Mouse (Mus musculus): Measurements from ENCODE around the gene Gm20388. TPM values are rescaled to one million over a fixed set of nuclear protein-coding genes. Genes with fewer than 3 reads are reported as not detected.
"Not testable (repeated sequence)": the region's sequence is repeated elsewhere in the genome, so short reads cannot be mapped to it uniquely, and the experiment has no call there.

The Gm20388 gene
- polyA plus RNA-seq, 1 experiment from 2014 or later = not detected

DNA sequence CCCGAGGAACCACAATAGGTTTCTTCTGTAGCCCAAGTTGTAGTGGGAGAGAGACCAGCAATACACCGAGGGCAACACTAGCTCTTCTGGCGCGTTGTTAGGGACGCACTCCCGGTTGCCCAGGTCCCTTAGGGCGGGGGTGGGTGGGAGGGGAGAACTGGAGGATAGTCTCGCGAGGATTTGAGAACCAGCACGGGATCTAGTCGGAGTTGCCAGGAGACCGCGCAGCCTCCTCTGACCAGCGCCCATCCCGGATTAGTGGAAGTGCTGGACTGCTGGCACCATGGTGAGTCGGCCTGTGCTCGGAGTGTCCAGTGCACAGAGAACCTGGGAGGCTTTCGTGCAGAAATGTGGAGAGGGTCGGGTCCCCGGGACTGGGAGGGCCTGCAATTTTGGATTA lies 3608.0 kb downstream of the Gm20388 start, which contains the start of gene Gas8:
Gene Gas8, plus strand, starts transcription at position 168 of the 400 bp plus-strand sequence.
- Histone ChIP-seq H3K36me3 (peaks cover 28% of the 10 kb centered on the region), H3K4me2 (peak within 1 kb of the TSS; percentile 95), H3K4me3 (peak within 1 kb of the TSS; percentile 82), H3K4me1 (peaks cover 26% of the 10 kb centered on the region), H3K27me3 (peaks cover 36% of the 10 kb centered on the region), H3K27ac (no peak within 1 kb of the TSS; the same call in 1 of the 2 replicates), H3K9me3 (no peaks in the 10 kb centered on the region), H3K9ac (peak within 1 kb of the TSS; percentile 91)
- 0% methylated on average over 20 of the region's 20 CpGs for WGBS
- ATAC-seq (ENCODE audit: insufficient number of reproducible peaks, insufficient read depth, low FRiP score, low TSS enrichment, low read depth) = peak; percentile 85

DNA sequence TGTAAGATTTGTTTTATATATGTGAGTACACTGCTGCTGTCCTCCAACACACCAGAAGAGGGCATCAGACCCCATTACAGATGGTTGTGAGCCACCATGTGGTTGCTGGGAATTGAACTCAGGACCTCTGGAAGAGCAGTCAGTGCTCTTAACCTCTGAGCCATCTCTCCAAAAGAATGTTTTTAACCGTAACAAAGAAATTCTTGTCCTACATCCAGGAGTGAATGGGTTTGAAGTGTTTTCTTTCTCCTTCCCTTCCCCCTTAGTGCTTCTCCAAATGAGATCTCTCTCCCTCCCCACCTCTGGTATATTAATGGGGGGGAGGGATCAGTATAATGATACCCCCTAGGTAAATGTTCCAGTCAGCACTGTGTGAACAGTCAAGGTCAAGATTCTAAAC lies 3609.4 kb downstream of the Gm20388 start:
- H3K4me1 ChIP-seq = peaks cover 15% of the 10 kb centered on the region
- not testable (repeated sequence) for H3K4me2 ChIP-seq; H3K4me3 ChIP-seq; H3K27ac ChIP-seq; ATAC-seq (ENCODE audit: insufficient number of reproducible peaks, insufficient read depth, low FRiP score, low TSS enrichment, low read depth); H3K9ac ChIP-seq; H3K9me3 ChIP-seq
- H3K27me3 ChIP-seq = peaks cover 22% of the 10 kb centered on the region
- peaks cover 42% of the 10 kb centered on the region for H3K36me3 ChIP-seq
- WGBS = 91% methylated on average over 1 of the region's 1 CpGs

DNA sequence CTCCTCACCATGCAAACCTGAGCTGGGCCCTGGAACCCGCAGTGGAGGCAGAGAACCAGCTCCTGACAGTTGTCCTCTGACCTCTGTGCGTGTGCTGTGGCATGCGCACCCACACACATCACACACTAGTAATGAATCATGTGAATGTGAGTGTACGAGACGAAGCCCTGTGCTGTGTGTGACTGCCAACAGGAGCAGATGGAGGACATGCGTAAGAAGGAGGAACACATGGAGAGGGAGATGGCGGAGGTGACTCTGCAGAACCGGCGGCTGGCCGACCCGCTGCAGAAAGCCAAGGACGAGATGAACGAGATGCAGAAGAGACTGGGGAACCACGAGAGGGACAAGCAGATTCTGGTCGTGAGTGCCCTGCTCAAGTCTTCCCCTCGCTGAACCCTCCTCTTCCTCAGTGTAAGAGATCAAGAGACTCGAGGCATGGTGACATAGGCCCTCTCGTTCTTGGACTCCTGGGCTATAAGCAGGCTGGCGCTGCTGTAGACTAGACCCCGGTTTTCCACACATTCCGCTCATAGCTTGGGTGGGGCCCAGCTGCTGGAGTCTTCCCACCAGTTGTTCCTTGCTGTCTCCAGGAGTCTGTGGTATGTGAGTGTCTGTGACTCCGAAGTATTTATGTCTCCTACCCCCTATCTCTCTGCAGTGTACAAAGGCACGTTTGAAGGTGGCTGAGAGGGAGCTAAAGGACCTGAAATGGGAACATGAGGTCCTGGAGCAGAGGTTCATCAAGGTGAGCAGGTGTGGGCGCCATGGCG lies 3617.3 kb downstream of the Gm20388 start:
- Histone ChIP-seq H3K4me1 (no peaks in the 10 kb centered on the region), H3K36me3 (peaks cover 99% of the 10 kb centered on the region), H3K4me2 (no peak overlapping the region), H3K9ac (no peak overlapping the region), H3K9me3 (no peaks in the 10 kb centered on the region), H3K4me3 (no peak overlapping the region), H3K27ac (no peak overlapping the region), H3K27me3 (no peaks in the 10 kb centered on the region)
- no peak for ATAC-seq (ENCODE audit: insufficient number of reproducible peaks, insufficient read depth, low FRiP score, low TSS enrichment, low read depth)
- 91% methylated on average over 25 of the region's 25 CpGs for WGBS

DNA sequence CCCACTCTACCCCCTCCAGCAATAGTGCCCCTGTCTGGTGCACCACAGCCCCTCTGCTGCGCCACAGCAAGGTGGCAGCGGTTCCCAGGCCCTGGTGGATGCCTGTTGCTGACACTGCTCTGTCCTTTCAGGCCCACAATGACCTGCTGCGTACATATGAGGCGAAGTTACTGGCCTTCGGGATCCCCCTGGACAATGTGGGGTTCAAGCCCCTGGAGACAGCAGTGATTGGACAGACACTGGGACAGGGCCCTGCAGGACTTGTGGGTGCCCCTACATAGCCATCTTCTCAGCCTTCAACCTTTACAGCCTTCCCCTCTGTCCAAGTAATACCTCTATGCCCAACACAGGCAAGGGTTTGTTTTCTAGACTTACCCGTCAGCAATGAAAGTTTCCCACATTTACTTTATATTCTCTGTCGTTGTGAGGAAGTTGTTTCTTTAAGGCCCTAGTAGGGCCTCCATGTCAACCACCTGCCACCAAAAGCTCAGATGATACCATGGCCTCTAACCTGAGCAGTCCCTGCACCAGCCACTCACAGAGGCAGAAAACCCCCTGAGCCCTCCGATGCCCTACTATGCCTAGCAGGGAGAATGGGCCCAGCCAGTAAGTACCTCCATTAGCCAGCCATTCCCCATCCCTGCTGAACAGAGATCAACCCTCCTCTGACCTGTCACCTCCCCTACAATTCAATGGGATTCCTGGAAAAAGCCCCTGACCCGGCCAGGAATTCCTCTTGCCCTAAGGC lies 3625.8 kb downstream of the Gm20388 start:
- Histone ChIP-seq H3K27me3 (peaks cover 5% of the 10 kb centered on the region), H3K9me3 (no peaks in the 10 kb centered on the region), H3K4me1 (no peaks in the 10 kb centered on the region), H3K36me3 (peaks cover 56% of the 10 kb centered on the region), H3K9ac (no peak overlapping the region), H3K4me2 (no peak overlapping the region), H3K4me3 (no peak overlapping the region), H3K27ac (no peak overlapping the region)
- 86% methylated on average over 9 of the region's 9 CpGs for WGBS
- ATAC-seq (ENCODE audit: insufficient number of reproducible peaks, insufficient read depth, low FRiP score, low TSS enrichment, low read depth) = no peak

DNA sequence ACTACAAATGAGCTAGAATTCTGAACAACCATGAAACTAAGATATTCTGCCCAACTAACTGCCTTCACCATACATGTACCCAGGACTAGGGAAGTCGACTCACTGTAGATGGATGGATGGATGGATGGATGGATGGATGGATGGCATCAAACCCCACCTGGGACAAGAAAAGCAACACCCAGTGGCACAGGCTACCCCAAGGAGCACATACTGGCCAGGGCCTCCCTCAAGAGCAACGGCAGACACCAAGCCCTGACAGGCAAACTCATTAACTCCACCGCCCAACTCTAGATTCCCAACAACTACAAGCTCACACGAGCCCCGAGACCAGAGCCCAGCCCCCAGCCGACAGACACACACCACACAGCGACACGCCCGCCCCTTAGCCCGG lies 3626.3 kb downstream of the Gm20388 start:
- H3K4me3 ChIP-seq = no peak overlapping the region
- no peaks in the 10 kb centered on the region for H3K4me1 ChIP-seq
- WGBS = 34% methylated on average over 10 of the region's 10 CpGs
- H3K27me3 ChIP-seq = peaks cover 5% of the 10 kb centered on the region
- H3K4me2 ChIP-seq = no peak overlapping the region
- H3K36me3 ChIP-seq = peaks cover 50% of the 10 kb centered on the region
- ATAC-seq (ENCODE audit: insufficient number of reproducible peaks, insufficient read depth, low FRiP score, low TSS enrichment, low read depth) = no peak
- H3K27ac ChIP-seq = no peak overlapping the region
- no peak overlapping the region for H3K9ac ChIP-seq
- H3K9me3 ChIP-seq = no peaks in the 10 kb centered on the region

DNA sequence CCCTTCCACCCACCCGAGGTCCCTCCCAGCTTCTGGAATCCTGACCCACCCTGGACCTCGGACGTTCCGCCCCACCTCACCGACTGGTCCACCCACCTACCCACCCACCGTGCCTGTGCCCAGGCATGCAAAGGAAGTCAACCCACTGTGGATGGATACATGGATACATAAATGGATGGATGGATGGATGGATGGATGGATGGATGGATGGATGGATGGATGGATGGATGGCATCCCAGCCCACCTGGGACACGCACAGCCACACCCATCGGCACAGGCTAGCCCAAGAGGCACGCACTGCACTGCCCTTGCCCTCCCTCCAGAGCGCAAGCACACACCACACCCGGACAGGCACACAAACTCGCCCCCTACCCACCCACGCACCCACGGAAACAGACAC lies 3627.0 kb downstream of the Gm20388 start:
- not testable (repeated sequence) for H3K27me3 ChIP-seq; H3K4me2 ChIP-seq; H3K9ac ChIP-seq; ATAC-seq (ENCODE audit: insufficient number of reproducible peaks, insufficient read depth, low FRiP score, low TSS enrichment, low read depth); H3K4me3 ChIP-seq; H3K4me1 ChIP-seq; H3K9me3 ChIP-seq; H3K27ac ChIP-seq
- WGBS = 74% methylated on average over 7 of the region's 14 CpGs
- peaks cover 43% of the 10 kb centered on the region for H3K36me3 ChIP-seq

DNA sequence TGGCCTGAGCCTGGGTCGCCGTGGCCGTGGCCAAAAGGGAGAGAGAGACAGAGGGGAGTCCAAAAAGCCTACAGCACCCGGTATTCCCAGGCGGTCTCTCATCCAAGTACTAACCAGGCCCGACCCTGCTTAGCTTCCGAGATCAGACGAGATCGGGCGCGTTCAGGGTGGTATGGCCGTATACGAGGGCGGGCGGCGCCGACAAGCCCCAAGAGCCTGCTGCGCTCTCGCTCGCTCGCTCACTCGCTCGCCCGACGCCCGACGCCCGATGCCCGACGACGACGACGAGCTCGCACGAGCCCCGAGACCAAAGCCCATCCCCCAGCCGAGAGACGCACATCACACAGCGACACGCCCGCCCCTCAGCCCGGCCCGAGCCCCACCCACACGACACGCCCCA lies 3653.6 kb downstream of the Gm20388 start:
- WGBS = 20% methylated on average over 1 of the region's 45 CpGs
- not testable (repeated sequence) for ATAC-seq (ENCODE audit: insufficient number of reproducible peaks, insufficient read depth, low FRiP score, low TSS enrichment, low read depth); H3K27me3 ChIP-seq; H3K27ac ChIP-seq; H3K36me3 ChIP-seq; H3K4me3 ChIP-seq; H3K4me1 ChIP-seq; H3K9me3 ChIP-seq; H3K4me2 ChIP-seq; H3K9ac ChIP-seq

DNA sequence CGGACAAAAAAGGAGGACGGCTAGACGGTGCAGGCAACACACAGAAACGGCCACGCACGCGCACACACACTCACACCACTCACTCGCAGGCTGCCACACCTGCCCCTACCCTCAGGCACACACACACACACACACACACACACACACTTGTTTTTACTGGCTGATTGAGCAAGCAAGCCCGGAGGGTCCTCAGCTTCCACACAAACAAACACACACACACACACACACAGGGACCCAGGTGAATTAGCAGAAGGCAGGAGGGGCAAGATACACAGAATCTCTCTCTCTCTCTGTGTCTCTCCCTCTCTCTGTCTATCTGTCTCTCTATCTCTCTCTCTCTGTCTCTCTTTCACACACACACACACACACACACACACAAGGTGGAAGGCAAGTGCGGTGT lies 3664.7 kb downstream of the Gm20388 start:
- not testable (repeated sequence) for H3K27ac ChIP-seq; H3K36me3 ChIP-seq; H3K27me3 ChIP-seq; H3K4me3 ChIP-seq; ATAC-seq (ENCODE audit: insufficient number of reproducible peaks, insufficient read depth, low FRiP score, low TSS enrichment, low read depth); H3K9me3 ChIP-seq; H3K4me1 ChIP-seq; H3K4me2 ChIP-seq; H3K9ac ChIP-seq
- 86% methylated on average over 2 of the region's 10 CpGs for WGBS

DNA sequence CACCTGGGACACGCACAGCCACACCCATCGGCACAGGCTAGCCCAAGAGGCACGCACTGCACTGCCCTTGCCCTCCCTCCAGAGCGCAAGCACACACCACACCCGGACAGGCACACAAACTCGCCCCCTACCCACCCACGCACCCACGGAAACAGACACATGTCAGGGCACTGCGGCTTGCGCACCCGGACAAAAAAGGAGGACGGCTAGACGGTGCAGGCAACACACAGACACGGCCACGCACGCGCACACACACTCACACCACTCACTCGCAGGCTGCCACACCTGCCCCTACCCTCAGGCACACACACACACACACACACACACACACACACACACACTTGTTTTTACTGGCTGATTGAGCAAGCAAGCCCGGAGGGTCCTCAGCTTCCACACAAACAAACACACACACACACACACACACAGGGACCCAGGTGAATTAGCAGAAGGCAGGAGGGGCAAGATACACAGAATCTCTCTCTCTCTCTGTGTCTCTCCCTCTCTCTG lies 3690.1 kb downstream of the Gm20388 start:
- not testable (repeated sequence) for H3K9me3 ChIP-seq; H3K36me3 ChIP-seq; ATAC-seq (ENCODE audit: insufficient number of reproducible peaks, insufficient read depth, low FRiP score, low TSS enrichment, low read depth); H3K4me3 ChIP-seq; H3K9ac ChIP-seq; H3K4me1 ChIP-seq; H3K4me2 ChIP-seq; H3K27ac ChIP-seq; H3K27me3 ChIP-seq
- 82% methylated on average over 14 of the region's 19 CpGs for WGBS

DNA sequence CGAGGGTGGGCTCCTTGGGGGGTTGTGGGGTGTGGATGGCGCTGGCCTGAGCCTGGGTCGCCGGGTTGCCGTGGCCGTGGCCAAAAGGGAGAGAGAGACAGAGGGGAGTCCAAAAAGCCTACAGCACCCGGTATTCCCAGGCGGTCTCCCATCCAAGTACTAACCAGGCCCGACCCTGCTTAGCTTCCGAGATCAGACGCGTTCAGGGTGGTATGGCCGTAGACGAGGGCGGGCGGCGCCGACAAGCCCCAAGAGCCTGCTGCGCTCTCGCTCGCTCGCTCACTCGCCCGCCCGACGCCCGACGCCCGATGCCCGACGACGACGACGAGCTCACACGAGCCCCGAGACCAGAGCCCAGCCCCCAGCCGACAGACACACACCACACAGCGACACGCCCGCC lies 3690.8 kb downstream of the Gm20388 start:
- not testable (repeated sequence) for H3K36me3 ChIP-seq; H3K4me1 ChIP-seq; H3K27me3 ChIP-seq; H3K27ac ChIP-seq; H3K9me3 ChIP-seq; ATAC-seq (ENCODE audit: insufficient number of reproducible peaks, insufficient read depth, low FRiP score, low TSS enrichment, low read depth); H3K4me2 ChIP-seq; H3K4me3 ChIP-seq; H3K9ac ChIP-seq
- WGBS = no CpG with 5 or more reads among the region's 40 CpGs

DNA sequence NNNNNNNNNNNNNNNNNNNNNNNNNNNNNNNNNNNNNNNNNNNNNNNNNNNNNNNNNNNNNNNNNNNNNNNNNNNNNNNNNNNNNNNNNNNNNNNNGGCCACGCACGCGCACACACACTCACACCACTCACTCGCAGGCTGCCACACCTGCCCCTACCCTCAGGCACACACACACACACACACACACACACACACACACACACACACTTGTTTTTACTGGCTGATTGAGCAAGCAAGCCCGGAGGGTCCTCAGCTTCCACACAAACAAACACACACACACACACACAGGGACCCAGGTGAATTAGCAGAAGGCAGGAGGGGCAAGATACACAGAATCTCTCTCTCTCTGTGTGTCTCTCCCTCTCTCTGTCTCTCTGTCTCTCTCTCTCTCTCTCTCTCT lies 3702.0 kb downstream of the Gm20388 start:
- H3K27ac ChIP-seq; H3K4me1 ChIP-seq; H3K4me2 ChIP-seq; H3K4me3 ChIP-seq; H3K36me3 ChIP-seq; H3K27me3 ChIP-seq; H3K9ac ChIP-seq; ATAC-seq (ENCODE audit: insufficient number of reproducible peaks, insufficient read depth, low FRiP score, low TSS enrichment, low read depth); H3K9me3 ChIP-seq: not testable (repeated sequence)
- 86% methylated on average over 2 of the region's 5 CpGs for WGBS

DNA sequence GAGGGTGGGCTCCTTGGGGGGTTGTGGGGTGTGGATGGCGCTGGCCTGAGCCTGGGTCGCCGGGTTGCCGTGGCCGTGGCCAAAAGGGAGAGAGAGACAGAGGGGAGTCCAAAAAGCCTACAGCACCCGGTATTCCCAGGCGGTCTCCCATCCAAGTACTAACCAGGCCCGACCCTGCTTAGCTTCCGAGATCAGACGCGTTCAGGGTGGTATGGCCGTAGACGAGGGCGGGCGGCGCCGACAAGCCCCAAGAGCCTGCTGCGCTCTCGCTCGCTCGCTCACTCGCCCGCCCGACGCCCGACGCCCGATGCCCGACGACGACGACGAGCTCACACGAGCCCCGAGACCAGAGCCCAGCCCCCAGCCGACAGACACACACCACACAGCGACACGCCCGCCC lies 3712.9 kb downstream of the Gm20388 start:
- H3K27me3 ChIP-seq = peaks cover 43% of the 10 kb centered on the region
- H3K9me3 ChIP-seq; H3K4me2 ChIP-seq; H3K9ac ChIP-seq; H3K36me3 ChIP-seq; H3K4me1 ChIP-seq; H3K27ac ChIP-seq; H3K4me3 ChIP-seq; ATAC-seq (ENCODE audit: insufficient number of reproducible peaks, insufficient read depth, low FRiP score, low TSS enrichment, low read depth): not testable (repeated sequence)
- WGBS = no CpG with 5 or more reads among the region's 39 CpGs
